Mouse (Mus musculus) stomach, postnatal 0 days (tissue): Measurements from ENCODE around the gene Gm5134.

ENCODE experiments used
- CTCF ChIP-seq: IDR thresholded peaks from 2 replicates; pipeline ENCODE4 v1.5.1; 2016; ENCODE audit warnings: antibody characterized with exemption, low read depth, mild to moderate bottlenecking, moderate library complexity
- EP300 ChIP-seq: optimal IDR thresholded peaks from 2 replicates; pipeline ENCODE3; 2016; ENCODE audit warnings: antibody characterized with exemption

DNA sequence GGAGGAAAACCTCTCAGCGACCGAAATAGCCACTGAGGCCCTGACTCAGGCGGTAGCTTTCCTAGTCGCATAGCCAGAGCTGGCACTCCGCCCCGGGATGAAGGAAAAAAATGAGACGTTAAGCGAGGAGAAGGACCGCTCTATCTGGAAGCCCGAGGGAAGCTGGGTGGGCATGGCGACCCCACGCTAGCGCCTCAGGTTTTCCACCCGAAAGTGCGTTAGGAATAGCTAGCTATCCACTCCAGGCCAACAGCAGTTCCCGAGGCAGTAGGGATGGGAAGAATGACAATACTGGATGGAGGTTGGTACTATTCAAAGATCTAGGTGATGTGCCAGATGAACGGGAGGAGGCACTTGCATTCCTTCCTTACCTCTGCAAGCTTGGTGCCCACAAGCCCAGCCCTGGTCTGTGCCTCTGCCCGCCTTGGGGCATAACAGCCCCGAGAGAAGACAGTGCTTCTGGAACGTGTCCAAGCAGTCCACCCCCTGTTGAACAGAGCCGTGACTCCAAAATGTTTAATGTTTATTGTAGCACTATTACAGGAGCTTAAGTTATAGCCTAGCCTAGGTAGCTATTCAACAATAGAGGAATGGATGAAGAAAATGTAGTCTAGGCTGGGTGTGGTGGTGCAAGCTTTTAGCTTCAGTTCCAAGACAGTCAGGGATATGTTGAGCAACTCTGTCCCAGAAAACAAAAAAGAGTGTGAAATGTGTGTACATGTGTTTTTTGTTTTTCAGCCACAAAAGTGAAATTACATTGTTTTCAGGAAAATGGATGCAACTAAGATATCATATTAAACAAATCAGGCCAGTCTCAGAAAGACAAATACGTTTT is 32.4 kb upstream of the Gm5134 start:
- no peak for TF ChIP-seq CTCF
- TF ChIP-seq EP300, result no peak
